Mouse (Mus musculus): ENCODE measurements at regions not wholly inside any gene's neighbourhood (a gene's known extent, or its start where the extent isn't known, plus 50 kb on each side); places are given as distances from the start of the nearest gene placed in this dataset.

DNA sequence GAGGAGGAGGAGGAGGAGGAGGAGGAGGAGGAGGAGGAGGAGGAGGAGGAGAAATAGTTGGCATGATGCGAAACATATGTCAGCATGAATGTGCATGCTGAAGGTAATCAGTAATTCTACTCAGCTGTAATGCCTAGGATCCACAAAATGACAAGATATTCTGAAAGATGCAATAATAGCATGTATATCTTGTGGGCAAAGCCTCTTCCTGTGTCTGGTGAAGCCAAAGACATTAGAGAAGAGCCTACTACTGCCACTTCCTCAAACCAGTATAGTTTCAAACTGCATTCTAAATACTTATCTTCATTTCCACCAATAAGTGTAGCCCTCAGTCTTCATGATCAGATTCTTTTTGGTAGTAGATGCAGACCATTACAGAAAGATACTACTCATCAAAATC is 152.2 kb upstream of the Hapln1 start:
- TF ChIP-seq CTCF (conservative IDR thresholded peaks at IDR 0.05; ENCODE audit: insufficient read depth, insufficient read length, low read depth, low read length) (no peak), POLR2A (IDR thresholded peaks at IDR 0.05; ENCODE audit: low read depth, low read length) (no peak)
